In genomic region chr9:94696539-94697079, GRCm38 (mm10) we compare ENCODE assay signal across 10 mouse cellular contexts. TPM values are rescaled to one million over a fixed set of nuclear protein-coding genes. Genes with fewer than 3 reads are reported as not detected.
DNase-seq lines count a peak whose midpoint lies in the region; ATAC-seq and TF ChIP-seq lines count a peak whose summit lies in the region.
"Had no signal": no experiment of that assay in that cellular context is flagged by ENCODE, and none has a peak within 500 bp of the region (broad histone marks: within the 10 kb centered on the region; RNA-seq: fewer than 3 reads in every experiment).

No protein-coding gene starts in this region.

- H3K9me3 ChIP-seq in hindbrain, embryonic 15.5 days = no peaks in the 10 kb centered on the region
- no peaks in the 10 kb centered on the region for H3K9me3 ChIP-seq in hindbrain, embryonic 11.5 days (ENCODE audit: control insufficient read depth, low read length)
- no peaks in the 10 kb centered on the region for H3K9me3 ChIP-seq in forebrain, embryonic 12.5 days
- H3K9me3 ChIP-seq: hindbrain, embryonic 12.5 days had no signal

- 71% methylated on average over 9 of the region's 9 CpGs for WGBS in hindbrain, embryonic 15.5 days
- 72% methylated on average over 9 of the region's 9 CpGs for WGBS in hindbrain, embryonic 11.5 days
- 52% methylated on average over 9 of the region's 9 CpGs for WGBS in liver, adult 2 months
- WGBS in forebrain, embryonic 12.5 days = 78% methylated on average over 9 of the region's 9 CpGs

- 0 out of 2 replicates have a peak, but pooled peaks cover 7% of the 10 kb centered on the region for H3K4me1 ChIP-seq in hindbrain, embryonic 15.5 days (replicated peaks)
- H3K4me1 ChIP-seq in hindbrain, embryonic 11.5 days (replicated peaks; ENCODE audit: control insufficient read depth, insufficient read depth, low read length) = no peaks in the 10 kb centered on the region
- peaks cover 5% of the 10 kb centered on the region for H3K4me1 ChIP-seq in brown adipose tissue, adult 24 weeks (ENCODE audit: control insufficient read depth, insufficient read depth, insufficient read length, low read length)
- peaks cover 1% of the 10 kb centered on the region; the same call in 1 of the 2 replicates for H3K4me1 ChIP-seq in liver, adult 2 months (ENCODE audit: control insufficient read depth, insufficient read depth, low read length)
- peaks cover 10% of the 10 kb centered on the region for H3K4me1 ChIP-seq in forebrain, embryonic 12.5 days

- H3K9ac ChIP-seq in hindbrain, embryonic 15.5 days = no peak overlapping the region
- no peak overlapping the region for H3K9ac ChIP-seq in hindbrain, embryonic 11.5 days (ENCODE audit: low read depth, low read length)
- no peak overlapping the region for H3K9ac ChIP-seq in liver, adult 2 months (ENCODE audit: low read depth, low read length)
- no peak overlapping the region for H3K9ac ChIP-seq in forebrain, embryonic 12.5 days
- H3K9ac ChIP-seq: hindbrain, embryonic 12.5 days had no signal

- no peak for TF ChIP-seq CTCF in liver, adult 2 months (IDR thresholded peaks at IDR 0.05; ENCODE audit: low read depth, low read length)

- no peak for DNase-seq in hindbrain, embryonic 11.5 days (ENCODE audit: low spot score)
- peak; percentile 39 for DNase-seq in liver, adult 2 months (ENCODE audit: extremely low read depth, low read depth, low spot score)
- DNase-seq in B cell, adult 2 months = no peak
- no peak for DNase-seq in cerebellum, adult 9-11 months

- ATAC-seq in hindbrain, embryonic 15.5 days (ENCODE audit: low FRiP score, low read depth) = peak; percentile 28; the same call in 1 of the 2 replicates
- ATAC-seq in hindbrain, embryonic 11.5 days (ENCODE audit: low FRiP score) = no peak
- ATAC-seq in neutrophil, adult 5-6 weeks (ENCODE audit: extremely low read depth, insufficient number of reproducible peaks, low FRiP score, poor library complexity, severe bottlenecking) = peak; percentile 76
- no peak for ATAC-seq in forebrain, embryonic 12.5 days (ENCODE audit: low FRiP score)
- ATAC-seq: Patski had no signal

- H3K79me2 ChIP-seq in liver, adult 2 months (ENCODE audit: control insufficient read depth, insufficient read depth, low read length) = no peaks in the 10 kb centered on the region

- H3K4me3 ChIP-seq in hindbrain, embryonic 15.5 days = no peak overlapping the region
- H3K4me3 ChIP-seq in hindbrain, embryonic 11.5 days (ENCODE audit: low read depth, low read length) = no peak overlapping the region
- H3K4me3 ChIP-seq in brown adipose tissue, adult 24 weeks (ENCODE audit: insufficient read depth, low read depth, low read length) = no peak overlapping the region
- no peak overlapping the region for H3K4me3 ChIP-seq in liver, adult 2 months (ENCODE audit: insufficient read depth, low read depth, low read length)
- no peak overlapping the region for H3K4me3 ChIP-seq in forebrain, embryonic 12.5 days (replicated peaks)
- H3K4me3 ChIP-seq: hindbrain, embryonic 12.5 days had no signal

- no peak overlapping the region for H3K4me2 ChIP-seq in hindbrain, embryonic 15.5 days
- no peak overlapping the region for H3K4me2 ChIP-seq in hindbrain, embryonic 11.5 days (replicated peaks; ENCODE audit: low read depth, low read length)
- no peak overlapping the region for H3K4me2 ChIP-seq in forebrain, embryonic 12.5 days
- H3K4me2 ChIP-seq: hindbrain, embryonic 12.5 days had no signal

- no peaks in the 10 kb centered on the region for H3K27me3 ChIP-seq in hindbrain, embryonic 15.5 days
- no peaks in the 10 kb centered on the region for H3K27me3 ChIP-seq in hindbrain, embryonic 11.5 days (ENCODE audit: control insufficient read depth, insufficient read depth, low read length)
- H3K27me3 ChIP-seq in liver, adult 2 months (ENCODE audit: control insufficient read depth, insufficient read depth, low read length) = no peaks in the 10 kb centered on the region; the same call in 1 of the 2 replicates
- H3K27me3 ChIP-seq in forebrain, embryonic 12.5 days = no peaks in the 10 kb centered on the region
- H3K27me3 ChIP-seq: hindbrain, embryonic 12.5 days; Patski had no signal

- H3K36me3 ChIP-seq in hindbrain, embryonic 15.5 days = no peaks in the 10 kb centered on the region
- H3K36me3 ChIP-seq in hindbrain, embryonic 11.5 days (ENCODE audit: control insufficient read depth, insufficient read depth, low read length) = no peaks in the 10 kb centered on the region
- H3K36me3 ChIP-seq in liver, adult 2 months (ENCODE audit: control insufficient read depth, insufficient read depth, low read length) = no peaks in the 10 kb centered on the region
- H3K36me3 ChIP-seq in forebrain, embryonic 12.5 days (replicated peaks) = no peaks in the 10 kb centered on the region
- H3K36me3 ChIP-seq: hindbrain, embryonic 12.5 days had no signal

- TF ChIP-seq POLR2A in liver, adult 2 months (IDR thresholded peaks at IDR 0.05; ENCODE audit: extremely low read depth, insufficient read depth, low read length) = no peak

- no peak overlapping the region for H3K27ac ChIP-seq in hindbrain, embryonic 15.5 days (replicated peaks)
- no peak overlapping the region for H3K27ac ChIP-seq in hindbrain, embryonic 11.5 days (ENCODE audit: low read depth, low read length)
- H3K27ac ChIP-seq in brown adipose tissue, adult 24 weeks (replicated peaks; ENCODE audit: low read depth, low read length) = peak overlapping the region; percentile 59
- H3K27ac ChIP-seq in liver, adult 2 months (replicated peaks; ENCODE audit: insufficient read depth, low read depth, low read length) = 0 out of 2 replicates have a peak overlapping the region, but pooled peaks have one; percentile 22
- no peak overlapping the region for H3K27ac ChIP-seq in forebrain, embryonic 12.5 days
- H3K27ac ChIP-seq: hindbrain, embryonic 12.5 days had no signal

RNA-seq across cellular contexts. Expression of gene Slc9a9, which starts 26.9 kb away (rescaled TPM):
- 5.1 and 6.5 TPM in 2 replicates for polyA plus RNA-seq in hindbrain, embryonic 15.5 days (2015; fragmentation: Nextera tagmentation; extraction: Ambion mirVana)
- 3.5 and 3.8 TPM in 2 replicates for polyA plus RNA-seq in hindbrain, embryonic 11.5 days (2014; fragmentation: Nextera tagmentation; extraction: Ambion mirVana)
- polyA plus RNA-seq in brown adipose tissue, adult 24 weeks (2012; ENCODE audit: insufficient read depth, insufficient read length, missing spikeins) = 1.5 and 2.0 TPM in 2 replicates
- 5.9 and 6.0 TPM in 2 replicates for total RNA-seq in liver, adult 2 months (2014; rRNA removed)
- 1.1 and 1.7 TPM in 2 replicates for polyA plus RNA-seq in liver, adult 2 months (2012; rRNA removed)
- 29.0 and 31.4 TPM in 2 replicates for total RNA-seq in neutrophil, adult 5-6 weeks (2017)
- polyA plus RNA-seq in forebrain, embryonic 12.5 days (2016; fragmentation: Nextera tagmentation; extraction: Ambion mirVana) = 2.5 and 2.8 TPM in 2 replicates

Comparison
In these comparisons a context has a peak if more than half of its experiments do, and no peak if none do; other contexts are left out.
1. ATAC-seq: peak in hindbrain, embryonic 15.5 days (single experiment) and neutrophil, adult 5-6 weeks (single experiment); none in hindbrain, embryonic 11.5 days (single experiment) and forebrain, embryonic 12.5 days (single experiment).
2. H3K27ac ChIP-seq: peak in brown adipose tissue, adult 24 weeks (single experiment) and liver, adult 2 months (single experiment); none in hindbrain, embryonic 15.5 days (single experiment), hindbrain, embryonic 11.5 days (single experiment) and forebrain, embryonic 12.5 days (single experiment).